Mouse (Mus musculus) kidney, adult 9 months (tissue): ENCODE measurements around the gene Rb1.

ENCODE experiments used
- DNase-seq: peaks from one replicate; pipeline ENCODE4 v3.0.0; 2022

Rb1 gene

GRCm38 (mm10) chr14:73201447-73201846, 124.2 kb downstream of the Rb1 start:
- DNase-seq = no peak

GRCm38 (mm10) chr14:73199058-73199457, 126.6 kb downstream of the Rb1 start:
- DNase-seq = no peak

GRCm38 (mm10) chr14:73186875-73187274, 138.7 kb downstream of the Rb1 start:
- no peak for DNase-seq

GRCm38 (mm10) chr14:73181144-73181543, 144.5 kb downstream of the Rb1 start:
- DNase-seq = no peak

GRCm38 (mm10) chr14:73180671-73181070, 145.0 kb downstream of the Rb1 start:
- no peak for DNase-seq

GRCm38 (mm10) chr14:73179221-73179681, 146.4 kb downstream of the Rb1 start:
- peak; percentile 80 for DNase-seq

GRCm38 (mm10) chr14:73177961-73178360, 147.7 kb downstream of the Rb1 start:
- DNase-seq = no peak

GRCm38 (mm10) chr14:73176266-73176665, 149.4 kb downstream of the Rb1 start:
- DNase-seq = no peak

GRCm38 (mm10) chr14:73175814-73176213, 149.8 kb downstream of the Rb1 start:
- no peak for DNase-seq

- no peak for DNase-seq
Observed at GRCm38 (mm10) chr14:73175031-73175430, 150.6 kb downstream of the Rb1 start.

- DNase-seq = no peak
Observed at GRCm38 (mm10) chr14:73174091-73174995, 151.3 kb downstream of the Rb1 start.

GRCm38 (mm10) chr14:73173662-73174061, 152.0 kb downstream of the Rb1 start:
- DNase-seq = no peak

- DNase-seq = no peak
Observed at GRCm38 (mm10) chr14:73172196-73173011, 153.2 kb downstream of the Rb1 start.

GRCm38 (mm10) chr14:73169926-73170844, 155.4 kb downstream of the Rb1 start:
- peak; percentile 41 for DNase-seq

GRCm38 (mm10) chr14:73168605-73169004, 157.0 kb downstream of the Rb1 start:
- DNase-seq = no peak

- DNase-seq = peak; percentile 74
Observed at GRCm38 (mm10) chr14:73165136-73165535, 160.5 kb downstream of the Rb1 start.

GRCm38 (mm10) chr14:73163363-73163998, 162.1 kb downstream of the Rb1 start:
- DNase-seq = no peak

- no peak for DNase-seq
Observed at GRCm38 (mm10) chr14:73162192-73162800, 163.3 kb downstream of the Rb1 start.

- DNase-seq = no peak
Observed at GRCm38 (mm10) chr14:73161303-73161702, 164.3 kb downstream of the Rb1 start.

- no peak for DNase-seq
Observed at GRCm38 (mm10) chr14:73148125-73148524, 177.5 kb downstream of the Rb1 start.

GRCm38 (mm10) chr14:73146721-73147120, 178.9 kb downstream of the Rb1 start:
- no peak for DNase-seq

- DNase-seq = no peak
Observed at GRCm38 (mm10) chr14:73145531-73145930, 180.1 kb downstream of the Rb1 start.
